Mouse (Mus musculus) cerebellum, adult 2 months (tissue): ENCODE results near the gene Pbx1. TPM values are rescaled to one million over a fixed set of nuclear protein-coding genes. Genes with fewer than 3 reads are reported as not detected.

Source experiments
- DNase-seq, 2 experiments: peaks; one replicate each; pipeline ENCODE4 v3.0.0; 2021
- H3K27ac ChIP-seq: fragments of 200-500 bp; 2 replicates; pipeline ENCODE4 v1.5.1; 2012; ENCODE audit warnings: low read length, control low read depth, inconsistent platforms; ENCODE audit not compliant: insufficient read depth
- H3K27me3 ChIP-seq: fragments of 200-500 bp; 2 replicates; pipeline ENCODE4 v1.6.1; 2012; ENCODE audit warnings: inconsistent platforms, mild to moderate bottlenecking, low read length, moderate library complexity; ENCODE audit not compliant: control insufficient read depth, insufficient read depth
- H3K4me1 ChIP-seq: fragments of 200-500 bp; 2 replicates; pipeline ENCODE4 v1.6.1; 2011; ENCODE audit warnings: low read length; ENCODE audit not compliant: control insufficient read depth, insufficient read depth
- H3K4me3 ChIP-seq: fragments of 200-500 bp; replicated peaks from 2 replicates; pipeline ENCODE3; 2011; ENCODE audit warnings: mild to moderate bottlenecking, low read depth, low read length, control low read depth; ENCODE audit not compliant: insufficient read depth
- CTCF ChIP-seq: fragments of 200-500 bp; IDR thresholded peaks from 2 replicates; pipeline ENCODE4 v1.5.1; 2011; ENCODE audit warnings: low read depth, mild to moderate bottlenecking, control low read depth, low read length, moderate library complexity, borderline replicate concordance; ENCODE audit not compliant: insufficient read depth
- POLR2A ChIP-seq: fragments of 200-500 bp; IDR thresholded peaks from 2 replicates; pipeline ENCODE4 v1.6.1; 2011; ENCODE audit warnings: low read length, control low read depth, borderline replicate concordance; ENCODE audit not compliant: insufficient read depth
- WGBS: fragments of 180-500 bp; shearing (Covaris S2); methylation state at CpG from one replicate; pipeline ENCODE4 v1.1.7; 2018; 5-methylcytosine and 5-hydroxymethylcytosine counted together
- polyA plus RNA-seq: library from polyadenylated mRNA; depleted of rRNA; stranded (reverse); fragments of >200 nt; gene quantifications from 2 replicates; pipeline ENCODE4 v1.2.3, GENCODE M21; 2012

The Pbx1 gene
- polyA plus RNA-seq, 1 experiment: 34.9 TPM

- no peak for DNase-seq
- Histone ChIP-seq H3K4me1 (peaks cover 20% of the 10 kb centered on the region), H3K4me3 (no peak overlapping the region), H3K27me3 (no peaks in the 10 kb centered on the region), H3K27ac (no peak overlapping the region)
- 71% methylated on average over 6 of the region's 6 CpGs for WGBS
- TF ChIP-seq CTCF: no peak
- TF ChIP-seq POLR2A: no peak
These were observed 54.4 kb downstream of the Pbx1 start for GRCm38 (mm10) chr1:168377650-168378049.

GRCm38 (mm10) chr1:168376330-168376729 lies 55.7 kb downstream of the Pbx1 start:
- H3K4me3 ChIP-seq: no peak overlapping the region
- no peak for DNase-seq
- no peaks in the 10 kb centered on the region for H3K27me3 ChIP-seq
- no peak overlapping the region for H3K27ac ChIP-seq
- WGBS: 70% methylated on average over 3 of the region's 3 CpGs
- no peak for TF ChIP-seq POLR2A
- TF ChIP-seq CTCF: no peak
- peaks cover 14% of the 10 kb centered on the region for H3K4me1 ChIP-seq

- no peak for DNase-seq
- no peak overlapping the region for H3K27ac ChIP-seq
- 51% methylated on average over 12 of the region's 12 CpGs for WGBS
- no peak for TF ChIP-seq CTCF
- no peak for TF ChIP-seq POLR2A
- no peak overlapping the region for H3K4me3 ChIP-seq
- peaks cover 5% of the 10 kb centered on the region; the same call in 1 of the 2 replicates for H3K4me1 ChIP-seq
- H3K27me3 ChIP-seq: no peaks in the 10 kb centered on the region
These were observed 57.0 kb downstream of the Pbx1 start for GRCm38 (mm10) chr1:168374953-168375600.

GRCm38 (mm10) chr1:168372089-168372488 lies 60.0 kb downstream of the Pbx1 start:
- H3K4me3 ChIP-seq: no peak overlapping the region
- 89% methylated on average over 2 of the region's 2 CpGs for WGBS
- DNase-seq: no peak
- no peaks in the 10 kb centered on the region for H3K27me3 ChIP-seq
- H3K27ac ChIP-seq: no peak overlapping the region
- TF ChIP-seq POLR2A (no peak), CTCF (no peak)
- H3K4me1 ChIP-seq: no peaks in the 10 kb centered on the region

GRCm38 (mm10) chr1:168370966-168371365 lies 61.1 kb downstream of the Pbx1 start:
- WGBS: 80% methylated on average over 9 of the region's 9 CpGs

GRCm38 (mm10) chr1:168366261-168366660 lies 65.8 kb downstream of the Pbx1 start:
- Histone ChIP-seq H3K27ac (no peak overlapping the region), H3K27me3 (no peaks in the 10 kb centered on the region), H3K4me3 (no peak overlapping the region), H3K4me1 (peaks cover 10% of the 10 kb centered on the region)
- 82% methylated on average over 5 of the region's 5 CpGs for WGBS
- TF ChIP-seq POLR2A: no peak
- no peak for TF ChIP-seq CTCF
- no peak for DNase-seq

More at GRCm38 (mm10) chr1:168370966-168371365, 61.1 kb downstream of the Pbx1 start:
- Histone ChIP-seq H3K4me1 (peaks cover 3% of the 10 kb centered on the region; the same call in 1 of the 2 replicates), H3K27ac (no peak overlapping the region), H3K27me3 (no peaks in the 10 kb centered on the region), H3K4me3 (no peak overlapping the region)
- TF ChIP-seq POLR2A: no peak
- no peak for TF ChIP-seq CTCF
- DNase-seq: no peak

- H3K4me1 ChIP-seq: peaks cover 10% of the 10 kb centered on the region
- H3K4me3 ChIP-seq: no peak overlapping the region
- no peaks in the 10 kb centered on the region for H3K27me3 ChIP-seq
- H3K27ac ChIP-seq: no peak overlapping the region
- DNase-seq: no peak
- no peak for TF ChIP-seq POLR2A
- TF ChIP-seq CTCF: no peak
- WGBS: 83% methylated on average over 7 of the region's 7 CpGs
These were observed 67.7 kb downstream of the Pbx1 start for GRCm38 (mm10) chr1:168364325-168364724.

- Histone ChIP-seq H3K27ac (no peak overlapping the region), H3K27me3 (no peaks in the 10 kb centered on the region), H3K4me3 (no peak overlapping the region), H3K4me1 (peaks cover 13% of the 10 kb centered on the region)
- TF ChIP-seq CTCF (no peak), POLR2A (no peak)
- DNase-seq: no peak
- WGBS: 96% methylated on average over 11 of the region's 11 CpGs
These were observed 69.0 kb downstream of the Pbx1 start for GRCm38 (mm10) chr1:168363053-168363452.

- no peaks in the 10 kb centered on the region for H3K27me3 ChIP-seq
- H3K27ac ChIP-seq: no peak overlapping the region
- WGBS: 58% methylated on average over 10 of the region's 10 CpGs
- peaks cover 13% of the 10 kb centered on the region for H3K4me1 ChIP-seq
- H3K4me3 ChIP-seq: no peak overlapping the region
- DNase-seq: no peak
- TF ChIP-seq POLR2A (no peak), CTCF (no peak)
These were observed 69.6 kb downstream of the Pbx1 start for GRCm38 (mm10) chr1:168362464-168362863.
